Mouse (Mus musculus): ENCODE measurements around the gene Nradd. TPM values are rescaled to one million over a fixed set of nuclear protein-coding genes. Genes with fewer than 3 reads are reported as not detected.

The Nradd gene
- total and polyA plus RNA-seq, 3 experiments = 0.58 to 1.1 TPM; not detected in 1

GRCm38 (mm10) chr9:110672462-110673106 is 48.3 kb upstream of the Nradd start:
- H3K4me1 ChIP-seq (ENCODE audit: control insufficient read depth in 1 of 2, insufficient read depth in 2 of 2, low read length in 2 of 2) = peaks cover 2 to 24% of the 10 kb centered on the region in 2 experiments; a peak in 2 of 4 replicates
- peak; percentile 43 for DNase-seq (ENCODE audit: low read depth, low spot score)
- no peak overlapping the region for H3K4me3 ChIP-seq (ENCODE audit: control insufficient read depth in 1 of 2, insufficient read depth in 1 of 2, low read depth in 2 of 2, low read length in 2 of 2)
- H3K36me3 ChIP-seq (ENCODE audit: control insufficient read depth in 1 of 2, insufficient read depth in 2 of 2, low read length in 2 of 2) = peaks cover 0 to 13% of the 10 kb centered on the region in 2 experiments; a peak in 2 of 4 replicates
- H3K79me2 ChIP-seq (ENCODE audit: control insufficient read depth, insufficient read depth, low read length, poor library complexity) = 0 out of 2 replicates have a peak, but pooled peaks cover 1% of the 10 kb centered on the region
- H3K9ac ChIP-seq (ENCODE audit: control insufficient read depth, low read depth, low read length, poor library complexity, severe bottlenecking) = no peak overlapping the region
- no peak overlapping the region for H3K27ac ChIP-seq (ENCODE audit: control insufficient read depth, low read depth, low read length)
- H3K9me3 ChIP-seq (replicated peaks; ENCODE audit: insufficient read depth, low read length) = no peaks in the 10 kb centered on the region
- no peaks in the 10 kb centered on the region for H3K27me3 ChIP-seq (ENCODE audit: control insufficient read depth in 1 of 2, insufficient read depth in 2 of 2, low read length in 2 of 2)
- TF ChIP-seq CTCF (IDR thresholded peaks at IDR 0.05 in 2 of 3, conservative IDR thresholded peaks at IDR 0.05 in 1 of 3; ENCODE audit: control insufficient read depth in 1 of 3, insufficient read depth in 1 of 3, low read depth in 2 of 3, low read length in 3 of 3, poor library complexity in 1 of 3, severe bottlenecking in 1 of 3) (peak; percentile 54 to 67 (median 63)), ETS1 (IDR thresholded peaks at IDR 0.05; ENCODE audit: low read depth, low read length) (no peak)

- Histone ChIP-seq H3K79me2 (ENCODE audit: control insufficient read depth, insufficient read depth, low read length, poor library complexity) (peaks cover 6% of the 10 kb centered on the region; the same call in 1 of the 2 replicates), H3K9me3 (replicated peaks; ENCODE audit: insufficient read depth, low read length) (no peaks in the 10 kb centered on the region), H3K9ac (ENCODE audit: control insufficient read depth, low read depth, low read length, poor library complexity, severe bottlenecking) (no peak overlapping the region), H3K27ac (ENCODE audit: control insufficient read depth, low read depth, low read length) (no peak overlapping the region), H3K36me3 (ENCODE audit: control insufficient read depth in 1 of 2, insufficient read depth in 2 of 2, low read length in 2 of 2) (peaks cover 0 to 33% of the 10 kb centered on the region in 2 experiments; a peak in 2 of 4 replicates), H3K4me1 (ENCODE audit: control insufficient read depth in 1 of 2, insufficient read depth in 2 of 2, low read length in 2 of 2) (peaks cover 15 to 38% of the 10 kb centered on the region in 2 experiments), H3K27me3 (ENCODE audit: control insufficient read depth in 1 of 2, insufficient read depth in 2 of 2, low read length in 2 of 2) (no peaks in the 10 kb centered on the region), H3K4me3 (ENCODE audit: control insufficient read depth in 1 of 2, insufficient read depth in 1 of 2, low read depth in 2 of 2, low read length in 2 of 2) (no peak overlapping the region)
- TF ChIP-seq TAL1 (IDR thresholded peaks at IDR 0.05; ENCODE audit: low read length) (0 out of 2 replicates have a peak, but pooled peaks have one; percentile 2), USF2 (IDR thresholded peaks at IDR 0.05; ENCODE audit: borderline replicate concordance in 1 of 2, insufficient read depth in 1 of 2, low read depth in 1 of 2, low read length in 2 of 2) (no peak), EP300 (IDR thresholded peaks at IDR 0.05; ENCODE audit: low read depth in 1 of 2, low read length in 2 of 2) (no peak), CHD2 (IDR thresholded peaks at IDR 0.05; ENCODE audit: low read length) (no peak), MYB (IDR thresholded peaks at IDR 0.05; ENCODE audit: low read depth, low read length) (no peak), CHD1 (IDR thresholded peaks at IDR 0.05; ENCODE audit: low read depth, low read length) (no peak), RCOR1 (IDR thresholded peaks at IDR 0.05; ENCODE audit: low read depth, low read length) (0 out of 2 replicates have a peak, but pooled peaks have one; percentile 22)
- peak; percentile 48 for DNase-seq (ENCODE audit: low read depth, low spot score)
Measured at GRCm38 (mm10) chr9:110669785-110670184, 45.5 kb upstream of the Nradd start.

DNA sequence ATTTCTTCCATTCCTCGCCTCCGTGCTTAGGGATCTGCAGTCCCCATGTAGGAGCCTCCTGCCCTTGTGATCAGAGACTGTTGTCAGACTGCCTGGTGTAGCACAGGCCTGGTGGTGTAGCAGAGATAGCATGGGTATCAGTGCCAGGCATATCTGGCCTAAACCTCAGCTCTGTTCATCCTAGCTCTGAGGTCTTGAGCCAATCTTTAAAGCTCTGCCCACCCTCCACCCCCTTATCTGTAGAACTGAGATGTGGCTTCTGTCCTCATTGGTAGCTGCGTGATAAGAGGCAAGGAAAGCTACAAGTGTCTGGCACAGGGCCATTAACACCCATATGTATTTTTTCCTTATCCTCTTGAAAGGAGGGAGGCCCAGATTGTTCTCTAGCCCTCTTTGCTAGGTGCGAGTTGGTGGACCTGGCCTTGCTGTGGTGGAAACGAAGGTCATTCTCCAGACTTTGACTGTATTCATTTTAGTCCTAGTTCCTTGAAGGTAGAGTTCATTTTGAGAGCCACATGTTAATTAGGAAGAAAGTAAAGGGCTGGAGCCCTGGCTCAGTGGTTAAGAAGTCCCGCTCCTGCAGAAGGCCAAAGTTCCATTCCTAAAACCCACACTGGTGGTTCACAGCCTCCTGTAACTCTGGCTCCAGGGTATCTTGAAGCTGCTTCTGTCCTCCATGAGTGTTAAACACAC is 44.5 kb upstream of the Nradd start:
- no peaks in the 10 kb centered on the region for H3K27me3 ChIP-seq (ENCODE audit: control insufficient read depth in 1 of 2, insufficient read depth in 2 of 2, low read length in 2 of 2)
- H3K4me3 ChIP-seq (ENCODE audit: control insufficient read depth in 1 of 2, insufficient read depth in 1 of 2, low read depth in 2 of 2, low read length in 2 of 2) = no peak overlapping the region
- H3K79me2 ChIP-seq (ENCODE audit: control insufficient read depth, insufficient read depth, low read length, poor library complexity) = peaks cover 8% of the 10 kb centered on the region; the same call in 1 of the 2 replicates
- peaks cover 0 to 33% of the 10 kb centered on the region in 2 experiments; a peak in 2 of 4 replicates for H3K36me3 ChIP-seq (ENCODE audit: control insufficient read depth in 1 of 2, insufficient read depth in 2 of 2, low read length in 2 of 2)
- peaks cover 15 to 38% of the 10 kb centered on the region in 2 experiments for H3K4me1 ChIP-seq (ENCODE audit: control insufficient read depth in 1 of 2, insufficient read depth in 2 of 2, low read length in 2 of 2)
- H3K9ac ChIP-seq (ENCODE audit: control insufficient read depth, low read depth, low read length, poor library complexity, severe bottlenecking) = no peak overlapping the region
- DNase-seq (ENCODE audit: low read depth, low spot score) = peak; percentile 94
- no peak overlapping the region for H3K27ac ChIP-seq (ENCODE audit: control insufficient read depth, low read depth, low read length)
- H3K9me3 ChIP-seq (replicated peaks; ENCODE audit: insufficient read depth, low read length) = no peaks in the 10 kb centered on the region
- no peak for TF ChIP-seq CHD1 (IDR thresholded peaks at IDR 0.05; ENCODE audit: low read depth, low read length)
- TF ChIP-seq NELFE (IDR thresholded peaks at IDR 0.05; ENCODE audit: low read depth, low read length) = no peak
- TF ChIP-seq USF2 (IDR thresholded peaks at IDR 0.05; ENCODE audit: borderline replicate concordance in 1 of 2, insufficient read depth in 1 of 2, low read depth in 1 of 2, low read length in 2 of 2) = no peak
- no peak for TF ChIP-seq CTCF (IDR thresholded peaks at IDR 0.05 in 2 of 3, conservative IDR thresholded peaks at IDR 0.05 in 1 of 3; ENCODE audit: control insufficient read depth in 1 of 3, insufficient read depth in 1 of 3, low read depth in 2 of 3, low read length in 3 of 3, poor library complexity in 1 of 3, severe bottlenecking in 1 of 3)
- TF ChIP-seq TCF12 (IDR thresholded peaks at IDR 0.05; ENCODE audit: low read depth, low read length) = peak; percentile 98
- TF ChIP-seq JUND (IDR thresholded peaks at IDR 0.05; ENCODE audit: low read depth, low read length) = peak; percentile 66; the same call in 1 of the 2 replicates
- peak; percentile 53; the same call in 1 of the 2 replicates for TF ChIP-seq MYB (IDR thresholded peaks at IDR 0.05; ENCODE audit: low read depth, low read length)
- peak in 1 of 2 experiments; percentile 35; a peak in 1 of 4 replicates for TF ChIP-seq POLR2A (IDR thresholded peaks at IDR 0.05; ENCODE audit: control insufficient read depth in 1 of 2, insufficient read depth in 1 of 2, low read depth in 1 of 2, low read length in 2 of 2, poor library complexity in 1 of 2)
- TF ChIP-seq HCFC1 (IDR thresholded peaks at IDR 0.05; ENCODE audit: low read depth, low read length) = peak; percentile 45; the same call in 1 of the 2 replicates
- TF ChIP-seq UBTF (IDR thresholded peaks at IDR 0.05; ENCODE audit: borderline replicate concordance, insufficient read depth, low read depth, low read length) = no peak
- peak; percentile 52; the same call in 1 of the 2 replicates for TF ChIP-seq ELF1 (IDR thresholded peaks at IDR 0.05; ENCODE audit: low read depth, low read length)
- TF ChIP-seq MXI1 (IDR thresholded peaks at IDR 0.05; ENCODE audit: low read depth, low read length) = peak; percentile 92
- peak; percentile 100 for TF ChIP-seq RCOR1 (IDR thresholded peaks at IDR 0.05; ENCODE audit: low read depth, low read length)
- TF ChIP-seq USF1 (IDR thresholded peaks at IDR 0.05; ENCODE audit: low read depth, low read length) = 0 out of 2 replicates have a peak, but pooled peaks have one; percentile 27
- TF ChIP-seq ZMIZ1 (IDR thresholded peaks at IDR 0.05; ENCODE audit: low read depth, low read length) = no peak
- TF ChIP-seq ZNF384 (IDR thresholded peaks at IDR 0.05; ENCODE audit: low read depth, low read length) = peak; percentile 64
